Mouse (Mus musculus) olfactory bulb, adult 2 months (tissue): ENCODE data around the gene Cntnap2. TPM values are rescaled to one million over a fixed set of nuclear protein-coding genes. Genes with fewer than 3 reads are reported as not detected.

Experiments used
- H3K27ac ChIP-seq: fragments of 200-500 bp; 2 replicates; pipeline ENCODE4 v1.5.1; 2012; ENCODE audit warnings: low read depth, low read length; ENCODE audit not compliant: insufficient read depth
- H3K4me1 ChIP-seq: fragments of 200-500 bp; 2 replicates; pipeline ENCODE4 v1.6.1; 2012; ENCODE audit warnings: low read length; ENCODE audit not compliant: control insufficient read depth, insufficient read depth
- H3K4me3 ChIP-seq: fragments of 200-500 bp; 2 replicates; pipeline ENCODE4 v1.5.1; 2012; ENCODE audit warnings: mild to moderate bottlenecking, low read depth, low read length, moderate library complexity; ENCODE audit not compliant: insufficient read depth
- CTCF ChIP-seq: fragments of 200-500 bp; IDR thresholded peaks from 2 replicates; pipeline ENCODE4 v1.5.1; 2012; ENCODE audit warnings: low read depth, mild to moderate bottlenecking, low read length, moderate library complexity; ENCODE audit not compliant: insufficient read depth
- POLR2A ChIP-seq: fragments of 200-500 bp; IDR thresholded peaks from 2 replicates; pipeline ENCODE4 v1.6.1; 2012; ENCODE audit warnings: mild to moderate bottlenecking, low read depth, low read length, moderate library complexity; ENCODE audit not compliant: insufficient read depth
- WGBS: fragments of 180-500 bp; shearing (Covaris S2); methylation state at CpG from one replicate; pipeline ENCODE4 v1.1.7; 2018; 5-methylcytosine and 5-hydroxymethylcytosine counted together
- polyA plus RNA-seq: library from polyadenylated mRNA; stranded (reverse); fragments of >200 nt; gene quantifications from 2 replicates; pipeline ENCODE4 v1.2.4, GENCODE M21; 2012; ENCODE audit warnings: low replicate concordance; ENCODE audit not compliant: missing spikeins, insufficient read depth, insufficient read length

The Cntnap2 gene
- polyA plus RNA-seq, 1 experiment, result not detected

DNA sequence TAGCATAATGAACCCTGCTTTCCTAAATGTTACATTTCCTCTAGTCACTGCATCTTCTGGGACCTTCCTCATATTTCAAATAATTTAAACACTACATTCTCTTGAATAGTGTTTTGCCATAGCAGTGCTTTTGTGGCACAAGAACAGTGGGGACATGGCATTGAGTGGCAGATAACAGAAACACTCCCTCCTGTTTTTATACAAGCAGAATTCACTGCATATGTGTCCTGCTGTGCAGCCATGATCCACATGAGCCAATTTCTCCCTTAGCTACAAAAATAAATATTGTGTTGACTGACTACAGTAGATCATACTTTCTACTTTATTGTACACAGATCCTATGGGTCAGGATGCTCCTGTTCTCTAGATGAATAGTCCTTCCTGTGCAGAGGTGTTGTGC is 1553.2 kb downstream of the Cntnap2 start:
- no peak overlapping the region for H3K4me3 ChIP-seq
- H3K27ac ChIP-seq, result no peak overlapping the region
- H3K4me1 ChIP-seq, result no peaks in the 10 kb centered on the region
- no peak for TF ChIP-seq POLR2A
- no peak for TF ChIP-seq CTCF

DNA sequence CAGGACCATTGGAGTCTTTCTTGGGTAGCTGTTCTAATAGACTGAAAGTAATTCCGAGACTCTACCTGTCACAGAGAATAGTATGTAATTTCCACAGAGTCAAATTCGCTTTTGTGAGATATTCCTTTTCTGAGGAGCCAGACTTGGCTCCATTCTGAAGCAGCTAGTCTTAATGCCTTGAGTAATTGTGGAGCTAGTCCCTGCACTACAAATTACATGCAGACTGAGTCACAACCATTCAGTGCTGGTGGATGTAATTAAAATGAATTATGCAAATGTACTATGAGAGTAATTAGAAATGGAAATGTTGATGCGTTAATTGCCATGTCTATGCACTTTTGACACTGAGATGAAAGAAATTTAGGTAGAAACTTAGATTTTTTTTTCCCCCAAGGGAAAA is 1553.7 kb downstream of the Cntnap2 start:
- no peak overlapping the region for H3K27ac ChIP-seq
- no peaks in the 10 kb centered on the region for H3K4me1 ChIP-seq
- WGBS, result 15% methylated on average over 3 of the region's 3 CpGs
- H3K4me3 ChIP-seq, result no peak overlapping the region
- TF ChIP-seq POLR2A (no peak), CTCF (no peak)

DNA sequence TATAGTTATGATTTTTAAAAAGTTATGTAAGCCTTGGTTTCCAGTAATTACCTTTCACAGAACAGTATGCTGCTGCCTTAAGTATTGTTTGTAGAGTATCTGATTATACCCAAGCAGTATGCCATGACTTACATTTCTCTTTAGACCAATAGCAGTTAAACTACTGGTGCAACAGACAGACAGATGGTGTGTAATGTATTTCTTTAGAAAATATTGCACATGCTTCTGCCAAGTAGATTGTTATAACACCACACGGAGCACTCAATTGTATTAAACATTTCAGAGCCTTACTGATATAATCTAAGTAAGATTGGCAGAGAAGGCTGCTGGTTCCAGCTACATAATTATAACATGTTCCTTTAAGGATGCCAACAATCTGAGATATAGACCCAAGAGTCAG is 1609.9 kb downstream of the Cntnap2 start:
- Histone ChIP-seq H3K27ac (no peak overlapping the region), H3K4me1 (no peaks in the 10 kb centered on the region), H3K4me3 (no peak overlapping the region)
- TF ChIP-seq POLR2A (no peak), CTCF (no peak)
- WGBS, result 75% methylated on average over 1 of the region's 1 CpGs

DNA sequence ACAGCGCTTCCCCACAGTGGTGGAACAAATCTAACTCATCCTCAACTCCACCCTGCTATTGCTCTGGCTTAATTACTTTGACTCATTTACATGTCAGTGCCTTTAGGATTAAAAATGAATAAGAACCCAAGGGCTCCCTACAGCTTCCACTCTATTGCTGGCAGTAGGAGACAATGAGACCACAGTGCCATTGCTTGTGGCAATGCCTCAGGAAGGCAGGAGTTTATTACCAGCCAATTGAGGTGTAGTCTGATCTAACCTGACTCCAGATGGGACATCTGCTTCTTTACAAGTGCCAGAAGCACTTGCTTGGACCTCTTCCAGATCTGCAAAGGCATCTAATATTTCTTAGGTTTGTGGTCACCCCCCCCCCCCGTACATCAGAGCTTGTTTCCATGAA is 1615.9 kb downstream of the Cntnap2 start:
- Histone ChIP-seq H3K27ac (no peak overlapping the region), H3K4me3 (no peak overlapping the region), H3K4me1 (no peaks in the 10 kb centered on the region)
- WGBS, result 81% methylated on average over 2 of the region's 2 CpGs
- no peak for TF ChIP-seq POLR2A
- TF ChIP-seq CTCF, result no peak

DNA sequence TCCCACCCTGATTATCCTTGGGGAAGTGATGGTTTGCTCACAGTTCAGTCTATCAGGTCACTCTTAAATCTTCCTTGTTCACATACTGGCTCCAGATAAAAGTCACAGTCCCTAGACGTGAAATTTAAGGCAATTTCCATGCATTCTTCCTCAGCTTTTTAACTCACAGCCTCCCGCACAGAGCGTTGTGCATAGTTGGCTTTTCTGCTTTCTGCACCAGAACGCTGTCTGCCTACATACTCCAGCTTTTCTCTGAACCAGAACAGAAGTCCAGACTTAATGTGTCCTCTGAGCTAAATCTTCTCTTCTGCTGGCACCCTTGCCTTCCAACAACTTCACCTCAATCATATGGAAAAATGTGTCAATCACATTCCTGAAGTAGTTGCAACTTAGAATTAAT is 1616.5 kb downstream of the Cntnap2 start:
- Histone ChIP-seq H3K4me3 (no peak overlapping the region), H3K27ac (no peak overlapping the region), H3K4me1 (no peaks in the 10 kb centered on the region)
- WGBS, result 85% methylated on average over 4 of the region's 4 CpGs
- TF ChIP-seq POLR2A, result no peak
- no peak for TF ChIP-seq CTCF

DNA sequence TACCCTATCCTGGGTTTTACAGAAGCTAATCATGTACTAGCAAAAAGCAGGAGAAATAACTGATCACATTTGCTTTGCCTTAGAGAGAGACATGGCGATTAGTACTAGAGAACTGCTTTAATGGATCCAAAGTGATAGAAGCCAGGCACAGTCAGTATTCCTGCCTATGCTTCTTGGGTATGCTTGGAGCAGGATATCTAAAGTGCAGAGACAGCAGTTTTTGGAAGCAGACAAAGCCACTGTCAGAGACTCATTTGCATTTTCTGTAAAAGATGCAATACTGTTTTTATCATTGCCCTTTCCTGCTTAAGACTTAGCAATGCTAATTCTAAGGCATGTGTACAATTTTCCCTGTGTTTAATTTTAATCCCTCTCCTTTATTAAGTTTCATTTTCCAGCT is 1637.0 kb downstream of the Cntnap2 start:
- Histone ChIP-seq H3K4me1 (no peaks in the 10 kb centered on the region), H3K27ac (no peak overlapping the region), H3K4me3 (no peak overlapping the region)
- 58% methylated on average over 1 of the region's 1 CpGs for WGBS
- TF ChIP-seq POLR2A (no peak), CTCF (no peak)

DNA sequence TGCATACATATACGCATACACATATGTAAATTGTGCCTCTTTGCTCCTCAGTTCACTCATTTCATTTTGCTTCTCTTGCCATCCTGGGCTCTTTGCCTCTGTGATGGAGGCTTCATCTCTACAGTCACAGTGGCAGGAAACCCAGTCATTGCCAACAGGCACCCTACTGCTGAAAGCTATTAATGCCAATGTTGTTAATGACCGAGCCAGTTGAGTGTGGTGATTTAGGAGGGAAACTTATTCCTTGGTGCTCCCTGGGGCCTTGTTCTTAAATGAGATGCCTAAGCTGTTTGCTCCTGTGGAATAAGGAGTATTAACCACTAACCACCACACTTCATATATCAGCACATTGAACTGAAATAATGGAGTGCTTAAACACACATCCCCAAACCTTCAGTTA is 1640.2 kb downstream of the Cntnap2 start:
- no peak overlapping the region for H3K27ac ChIP-seq
- 78% methylated on average over 2 of the region's 2 CpGs for WGBS
- H3K4me1 ChIP-seq, result no peaks in the 10 kb centered on the region
- no peak overlapping the region for H3K4me3 ChIP-seq
- no peak for TF ChIP-seq POLR2A
- no peak for TF ChIP-seq CTCF

DNA sequence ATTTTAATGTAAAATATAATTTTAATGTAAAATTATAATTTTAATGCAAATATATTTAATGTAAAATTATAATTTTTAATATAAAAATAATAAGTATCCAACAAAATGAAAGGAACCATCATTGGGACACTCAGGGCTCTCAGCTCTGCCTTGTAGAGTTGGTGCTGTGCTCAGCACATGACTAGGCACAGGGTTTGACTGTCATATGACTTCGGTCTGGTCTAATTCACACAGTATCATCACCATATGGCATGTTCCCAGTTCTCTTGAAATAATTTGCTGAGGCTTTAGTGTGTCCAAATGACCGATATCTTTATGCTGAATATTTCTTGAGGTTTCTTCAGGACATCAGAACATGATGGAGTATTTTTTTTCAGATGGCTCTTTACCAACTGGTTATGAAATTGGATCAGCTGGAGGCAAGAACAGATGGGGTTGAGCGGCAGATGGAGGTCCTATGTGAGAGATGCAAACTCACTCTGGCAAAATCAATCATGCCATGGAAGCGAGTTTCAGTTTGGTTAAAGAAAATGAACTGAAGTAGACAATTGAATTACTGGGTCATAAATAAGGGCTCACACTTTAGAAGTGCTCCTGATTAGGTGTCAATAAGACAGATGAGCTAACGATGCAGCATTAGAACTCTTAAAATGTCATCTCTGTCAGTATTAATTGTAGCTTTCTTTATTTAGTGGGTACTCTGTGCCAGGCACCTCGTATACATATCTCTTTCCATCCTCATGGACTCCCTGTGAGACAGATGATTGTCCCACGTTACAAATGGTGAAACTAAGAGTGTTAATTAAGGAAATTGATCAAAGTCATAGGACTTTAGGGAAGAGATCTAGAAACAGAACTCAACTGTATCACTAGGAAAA is 1645.4 kb downstream of the Cntnap2 start:
- Histone ChIP-seq H3K4me3 (no peak overlapping the region), H3K27ac (no peak overlapping the region), H3K4me1 (no peaks in the 10 kb centered on the region)
- TF ChIP-seq CTCF (no peak), POLR2A (no peak)
- 79% methylated on average over 7 of the region's 7 CpGs for WGBS

DNA sequence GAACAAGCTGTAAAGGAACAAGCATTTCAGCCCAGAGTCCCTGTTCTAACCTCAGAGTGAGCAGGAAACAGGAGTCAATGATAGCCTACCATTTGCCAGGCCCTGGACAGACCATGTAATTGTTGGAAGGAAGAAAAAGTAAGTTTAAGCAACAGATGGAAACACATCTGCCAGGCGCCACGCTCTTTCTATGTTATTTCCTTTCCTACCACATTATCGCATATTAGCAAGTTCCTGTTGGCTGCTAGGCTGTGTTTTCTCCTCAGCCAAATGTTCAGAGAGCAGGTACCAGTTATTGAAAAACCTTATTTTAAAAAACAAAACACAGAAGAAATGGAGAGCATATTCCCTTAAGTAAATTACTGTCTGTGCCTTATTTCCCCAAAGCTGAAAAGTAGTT is 1646.8 kb downstream of the Cntnap2 start:
- Histone ChIP-seq H3K4me1 (no peaks in the 10 kb centered on the region), H3K4me3 (no peak overlapping the region)
- WGBS, result 77% methylated on average over 3 of the region's 3 CpGs

More for the DNA sequence above, 1646.8 kb downstream of the Cntnap2 start:
- H3K27ac ChIP-seq, result no peak overlapping the region
- TF ChIP-seq POLR2A (no peak), CTCF (no peak)
